Mouse (Mus musculus) heart, embryonic 15.5 days (tissue): ENCODE measurements around the gene Mpg. TPM values are rescaled to one million over a fixed set of nuclear protein-coding genes. Genes with fewer than 3 reads are reported as not detected.

ENCODE experiments used
- ATAC-seq: fragments of 200-750 bp; cut with Nextera tagmentation; replicated peaks from 2 replicates; pipeline ENCODE4 v1.8.0; 2017; ENCODE audit warnings: low read depth, moderate TSS enrichment; ENCODE audit not compliant: insufficient number of reproducible peaks, insufficient read depth, low FRiP score
- H3K27ac ChIP-seq: fragments of 300-500 bp; sonication (generic); 2 replicates; pipeline ENCODE4 v1.5.1; 2015; ENCODE audit warnings: mild to moderate bottlenecking, inconsistent platforms
- H3K27me3 ChIP-seq: fragments of 300-500 bp; sonication (generic); 2 replicates; pipeline ENCODE4 v1.6.1; 2015; ENCODE audit warnings: inconsistent platforms
- H3K36me3 ChIP-seq: fragments of 300-500 bp; sonication (generic); 2 replicates; pipeline ENCODE4 v1.6.1; 2015; ENCODE audit warnings: mild to moderate bottlenecking, inconsistent platforms
- H3K4me1 ChIP-seq: fragments of 300-500 bp; sonication (generic); replicated peaks from 2 replicates; pipeline ENCODE4 v1.6.1; 2015; ENCODE audit warnings: inconsistent platforms
- H3K4me2 ChIP-seq: fragments of 300-500 bp; sonication (generic); 2 replicates; pipeline ENCODE4 v1.6.1; 2015; ENCODE audit warnings: inconsistent platforms, mild to moderate bottlenecking, moderate library complexity
- H3K4me3 ChIP-seq: fragments of 300-500 bp; sonication (generic); 2 replicates; pipeline ENCODE4 v1.5.1; 2015; ENCODE audit warnings: mild to moderate bottlenecking, inconsistent platforms
- H3K9ac ChIP-seq: fragments of 300-500 bp; sonication (generic); 2 replicates; pipeline ENCODE4 v1.6.1; 2015; ENCODE audit warnings: mild to moderate bottlenecking, inconsistent platforms
- H3K9me3 ChIP-seq: fragments of 300-500 bp; sonication (generic); replicated peaks from 2 replicates; pipeline ENCODE4 v1.6.1; 2016; ENCODE audit warnings: inconsistent platforms
- WGBS: fragments of 180-500 bp; shearing (Covaris S2); methylation state at CpG from one replicate; pipeline ENCODE4 v1.1.7; 2015; ENCODE audit warnings: mixed read lengths; 5-methylcytosine and 5-hydroxymethylcytosine counted together
- polyA plus RNA-seq: library from polyadenylated mRNA; unstranded; fragments of >200 nt; fragmentation: Nextera tagmentation; extraction: Ambion mirVana; gene quantifications from 2 replicates; pipeline ENCODE4 v1.2.1, GENCODE M21; 2015

Mpg gene
- polyA plus RNA-seq, 1 experiment from 2014 or later: 14.3 TPM

- peak; percentile 99 for ATAC-seq
- peaks cover 3% of the 10 kb centered on the region; the same call in 1 of the 2 replicates for H3K27me3 ChIP-seq
- peak within 1 kb of the TSS; percentile 73 for H3K4me3 ChIP-seq
- H3K9ac ChIP-seq: peak within 1 kb of the TSS; percentile 74
- under 1% methylated on average over 52 of the region's 52 CpGs for WGBS
- H3K4me1 ChIP-seq: peaks cover 11% of the 10 kb centered on the region
- peak within 1 kb of the TSS; percentile 89 for H3K4me2 ChIP-seq
- H3K27ac ChIP-seq: peak within 1 kb of the TSS; percentile 54
- H3K36me3 ChIP-seq: peaks cover 23% of the 10 kb centered on the region
- no peaks in the 10 kb centered on the region for H3K9me3 ChIP-seq
Measured at GRCm38 (mm10) chr11:32205058-32205873, 21.0 kb upstream of the Mpg start, which contains the start of gene Snrnp25. Gene Snrnp25 (plus strand): TSS chr11:32205415.

- no peak overlapping the region for H3K27ac ChIP-seq
- no peak overlapping the region for H3K4me3 ChIP-seq
- H3K4me2 ChIP-seq: no peak overlapping the region
- no peak for ATAC-seq
- no peaks in the 10 kb centered on the region for H3K9me3 ChIP-seq
- no peaks in the 10 kb centered on the region for H3K27me3 ChIP-seq
- 87% methylated on average over 9 of the region's 9 CpGs for WGBS
- no peak overlapping the region for H3K9ac ChIP-seq
- H3K36me3 ChIP-seq: peaks cover 75% of the 10 kb centered on the region
- peaks cover 8% of the 10 kb centered on the region for H3K4me1 ChIP-seq
Measured at GRCm38 (mm10) chr11:32210623-32211022, 15.7 kb upstream of the Mpg start.

- no peaks in the 10 kb centered on the region for H3K9me3 ChIP-seq
- ATAC-seq: no peak
- H3K9ac ChIP-seq: no peak overlapping the region
- H3K27me3 ChIP-seq: no peaks in the 10 kb centered on the region
- no peak overlapping the region for H3K4me2 ChIP-seq
- no peak overlapping the region for H3K27ac ChIP-seq
- WGBS: 91% methylated on average over 18 of the region's 18 CpGs
- peaks cover 21% of the 10 kb centered on the region for H3K4me1 ChIP-seq
- peaks cover 54% of the 10 kb centered on the region for H3K36me3 ChIP-seq
- no peak overlapping the region for H3K4me3 ChIP-seq
Measured at GRCm38 (mm10) chr11:32215372-32216162, 10.7 kb upstream of the Mpg start.

- ATAC-seq: no peak
- Histone ChIP-seq H3K27me3 (no peaks in the 10 kb centered on the region), H3K9me3 (no peaks in the 10 kb centered on the region), H3K4me3 (no peak overlapping the region), H3K9ac (no peak overlapping the region), H3K36me3 (peaks cover 42% of the 10 kb centered on the region), H3K27ac (no peak overlapping the region), H3K4me2 (no peak overlapping the region), H3K4me1 (peaks cover 27% of the 10 kb centered on the region)
- WGBS: 28% methylated on average over 8 of the region's 8 CpGs
Measured at GRCm38 (mm10) chr11:32216851-32217250, 9.5 kb upstream of the Mpg start.

GRCm38 (mm10) chr11:32218501-32219050, 7.7 kb upstream of the Mpg start:
- WGBS: 67% methylated on average over 6 of the region's 6 CpGs
- H3K27me3 ChIP-seq: no peaks in the 10 kb centered on the region
- H3K9me3 ChIP-seq: no peaks in the 10 kb centered on the region
- H3K36me3 ChIP-seq: peaks cover 24% of the 10 kb centered on the region
- no peak for ATAC-seq
- no peak overlapping the region for H3K4me2 ChIP-seq
- H3K27ac ChIP-seq: no peak overlapping the region
- no peak overlapping the region for H3K9ac ChIP-seq
- H3K4me3 ChIP-seq: no peak overlapping the region
- peaks cover 40% of the 10 kb centered on the region for H3K4me1 ChIP-seq

- Histone ChIP-seq H3K9ac (no peak overlapping the region), H3K4me3 (no peak overlapping the region), H3K27me3 (no peaks in the 10 kb centered on the region), H3K9me3 (no peaks in the 10 kb centered on the region), H3K27ac (no peak overlapping the region), H3K4me2 (no peak overlapping the region), H3K4me1 (peaks cover 47% of the 10 kb centered on the region), H3K36me3 (peaks cover 17% of the 10 kb centered on the region)
- WGBS: 86% methylated on average over 10 of the region's 10 CpGs
- no peak for ATAC-seq
Measured at GRCm38 (mm10) chr11:32219287-32219686, 7.0 kb upstream of the Mpg start.

- H3K4me2 ChIP-seq: peak overlapping the region; percentile 88
- H3K9me3 ChIP-seq: no peaks in the 10 kb centered on the region
- WGBS: 32% methylated on average over 10 of the region's 10 CpGs
- peak overlapping the region; percentile 81 for H3K4me3 ChIP-seq
- H3K4me1 ChIP-seq: peaks cover 61% of the 10 kb centered on the region
- ATAC-seq: no peak
- peak overlapping the region; percentile 88 for H3K9ac ChIP-seq
- no peaks in the 10 kb centered on the region for H3K27me3 ChIP-seq
- peak overlapping the region; percentile 92 for H3K27ac ChIP-seq
- H3K36me3 ChIP-seq: 0 out of 2 replicates have a peak, but pooled peaks cover 4% of the 10 kb centered on the region
Measured at GRCm38 (mm10) chr11:32220607-32221224, 5.6 kb upstream of the Mpg start.

- Histone ChIP-seq H3K27ac (peak overlapping the region; percentile 92), H3K27me3 (no peaks in the 10 kb centered on the region), H3K9me3 (no peaks in the 10 kb centered on the region), H3K9ac (peak overlapping the region; percentile 88), H3K36me3 (no peaks in the 10 kb centered on the region), H3K4me3 (peak overlapping the region; percentile 81), H3K4me1 (peaks cover 66% of the 10 kb centered on the region), H3K4me2 (peak overlapping the region; percentile 88)
- WGBS: under 1% methylated on average over 38 of the region's 46 CpGs
- ATAC-seq: peak; percentile 47
Measured at GRCm38 (mm10) chr11:32221225-32221950, 4.9 kb upstream of the Mpg start.

GRCm38 (mm10) chr11:32221951-32222409, 4.3 kb upstream of the Mpg start, which contains the start of gene Rhbdf1:
Gene Rhbdf1 (minus strand): TSS chr11:32222300.
- Histone ChIP-seq H3K4me1 (peaks cover 71% of the 10 kb centered on the region), H3K27me3 (no peaks in the 10 kb centered on the region), H3K27ac (peak within 1 kb of the TSS; percentile 92), H3K9ac (peak within 1 kb of the TSS; percentile 88), H3K36me3 (no peaks in the 10 kb centered on the region), H3K9me3 (no peaks in the 10 kb centered on the region), H3K4me2 (peak within 1 kb of the TSS; percentile 88), H3K4me3 (peak within 1 kb of the TSS; percentile 81)
- WGBS: under 1% methylated on average over 40 of the region's 72 CpGs
- ATAC-seq: peak; percentile 57

- Histone ChIP-seq H3K9ac (peak overlapping the region; percentile 88), H3K9me3 (no peaks in the 10 kb centered on the region), H3K36me3 (no peaks in the 10 kb centered on the region), H3K4me2 (peak overlapping the region; percentile 88), H3K27ac (peak overlapping the region; percentile 92), H3K27me3 (no peaks in the 10 kb centered on the region), H3K4me3 (peak overlapping the region; percentile 81), H3K4me1 (peaks cover 74% of the 10 kb centered on the region)
- 11% methylated on average over 21 of the region's 21 CpGs for WGBS
- ATAC-seq: no peak
Measured at GRCm38 (mm10) chr11:32222570-32223194, 3.6 kb upstream of the Mpg start.
